ENCODE assay signal across 8 mouse cellular contexts in genomic region chr10:89732001-89732794, GRCm38 (mm10). TPM values are rescaled to one million over a fixed set of nuclear protein-coding genes. Genes with fewer than 3 reads are reported as not detected.
A peak's percentile ranks its signal among the peaks of the same experiment; 100 is the strongest.
DNase-seq lines count a peak whose midpoint lies in the region; ATAC-seq and TF ChIP-seq lines count a peak whose summit lies in the region.

Gene Actr6 (minus strand): TSS chr10:89732295.

- H3K27me3 ChIP-seq in MEL (ENCODE audit: control insufficient read depth in 1 of 2, insufficient read depth in 2 of 2, low read length in 2 of 2), result no peaks in the 10 kb centered on the region
- no peaks in the 10 kb centered on the region for H3K27me3 ChIP-seq in cerebellum, adult 2 months (ENCODE audit: control insufficient read depth, insufficient read depth, low read length)
- H3K27me3 ChIP-seq in forebrain, postnatal 0 days (ENCODE audit: insufficient read depth, low read length), result no peaks in the 10 kb centered on the region
- no peaks in the 10 kb centered on the region for H3K27me3 ChIP-seq in lung, embryonic 16.5 days (ENCODE audit: control insufficient read depth, insufficient read depth, low read depth, low read length)

- H3K27ac ChIP-seq in MEL (ENCODE audit: control insufficient read depth, low read depth, low read length), result peak within 1 kb of the TSS; percentile 68
- H3K27ac ChIP-seq in cerebellum, adult 2 months (ENCODE audit: insufficient read depth, low read length), result peak within 1 kb of the TSS; percentile 18; the same call in 1 of the 2 replicates
- H3K27ac ChIP-seq in forebrain, postnatal 0 days (ENCODE audit: low read depth, low read length), result peak within 1 kb of the TSS; percentile 76
- no peak within 1 kb of the TSS for H3K27ac ChIP-seq in lung, embryonic 16.5 days (ENCODE audit: low read length)

- no peak for TF ChIP-seq RAD21 in MEL (IDR thresholded peaks at IDR 0.05; ENCODE audit: low read depth, low read length)

- H3K4me2 ChIP-seq in forebrain, postnatal 0 days (ENCODE audit: low read depth), result peak within 1 kb of the TSS; percentile 53
- H3K4me2 ChIP-seq in lung, embryonic 16.5 days (ENCODE audit: low read depth, low read length), result peak within 1 kb of the TSS; percentile 81

- peak; percentile 79 to 92 for TF ChIP-seq POLR2A in MEL (IDR thresholded peaks at IDR 0.05; ENCODE audit: control insufficient read depth in 1 of 2, insufficient read depth in 1 of 2, low read depth in 1 of 2, low read length in 2 of 2, poor library complexity in 1 of 2)
- TF ChIP-seq POLR2A in cerebellum, adult 2 months (IDR thresholded peaks at IDR 0.05; ENCODE audit: borderline replicate concordance, insufficient read depth, low read length), result peak; percentile 93; the same call in 1 of the 2 replicates

- WGBS in cerebellum, adult 2 months, result under 1% methylated on average over 49 of the region's 49 CpGs
- WGBS in forebrain, postnatal 0 days, result 2% methylated on average over 49 of the region's 49 CpGs
- under 1% methylated on average over 49 of the region's 49 CpGs for WGBS in lung, embryonic 16.5 days

- peak within 1 kb of the TSS; percentile 81 for H3K9ac ChIP-seq in MEL (ENCODE audit: control insufficient read depth, low read depth, low read length, poor library complexity, severe bottlenecking)
- H3K9ac ChIP-seq in forebrain, postnatal 0 days, result peak within 1 kb of the TSS; percentile 58
- peak within 1 kb of the TSS; percentile 77 for H3K9ac ChIP-seq in lung, embryonic 16.5 days (ENCODE audit: low read length)

- ATAC-seq in forebrain, postnatal 0 days, result peak; percentile 100
- ATAC-seq in hematopoietic stem cell, adult 5-6 weeks (replicated peaks in 1 of 2; ENCODE audit: insufficient read depth in 1 of 2, low FRiP score in 2 of 2, low TSS enrichment in 1 of 2, low read depth in 1 of 2, poor library complexity in 2 of 2, severe bottlenecking in 2 of 2), result peak; percentile 100
- peak; percentile 99 for ATAC-seq in lung, embryonic 16.5 days (ENCODE audit: low read depth)

- no peak for TF ChIP-seq EP300 in MEL (IDR thresholded peaks at IDR 0.05; ENCODE audit: low read depth in 1 of 2, low read length in 2 of 2)

- TF ChIP-seq CTCF in MEL (IDR thresholded peaks at IDR 0.05 in 2 of 3, conservative IDR thresholded peaks at IDR 0.05 in 1 of 3; ENCODE audit: control insufficient read depth in 1 of 3, insufficient read depth in 1 of 3, low read depth in 2 of 3, low read length in 3 of 3, poor library complexity in 1 of 3, severe bottlenecking in 1 of 3), result no peak
- TF ChIP-seq CTCF in cerebellum, adult 2 months (IDR thresholded peaks at IDR 0.05; ENCODE audit: borderline replicate concordance, insufficient read depth, low read depth, low read length), result no peak
- TF ChIP-seq CTCF in forebrain, postnatal 0 days (IDR thresholded peaks at IDR 0.05; ENCODE audit: low read depth), result no peak; the same call in 1 of the 2 replicates

- H3K4me3 ChIP-seq in MEL (ENCODE audit: control insufficient read depth in 1 of 2, insufficient read depth in 1 of 2, low read depth in 2 of 2, low read length in 2 of 2), result peak within 1 kb of the TSS; percentile 75 to 95
- peak within 1 kb of the TSS; percentile 95 for H3K4me3 ChIP-seq in cerebellum, adult 2 months (replicated peaks; ENCODE audit: insufficient read depth, low read depth, low read length)
- peak within 1 kb of the TSS; percentile 60 for H3K4me3 ChIP-seq in forebrain, postnatal 0 days (ENCODE audit: low read depth, low read length)
- peak within 1 kb of the TSS; percentile 84 for H3K4me3 ChIP-seq in lung, embryonic 16.5 days (ENCODE audit: low read length)

- peaks cover 17% of the 10 kb centered on the region for H3K79me2 ChIP-seq in MEL (ENCODE audit: control insufficient read depth, insufficient read depth, low read length, poor library complexity)

- no peaks in the 10 kb centered on the region for H3K9me3 ChIP-seq in MEL (replicated peaks; ENCODE audit: insufficient read depth, low read length)
- no peaks in the 10 kb centered on the region for H3K9me3 ChIP-seq in forebrain, postnatal 0 days (ENCODE audit: low read length)
- H3K9me3 ChIP-seq in lung, embryonic 16.5 days (ENCODE audit: control insufficient read depth, low read length), result no peaks in the 10 kb centered on the region

- peaks cover 0 to 10% of the 10 kb centered on the region in 2 experiments; a peak in 2 of 4 replicates for H3K4me1 ChIP-seq in MEL (ENCODE audit: control insufficient read depth in 1 of 2, insufficient read depth in 2 of 2, low read length in 2 of 2)
- no peaks in the 10 kb centered on the region; the same call in 1 of the 2 replicates for H3K4me1 ChIP-seq in cerebellum, adult 2 months (ENCODE audit: control insufficient read depth, insufficient read depth, low read length)
- 0 out of 2 replicates have a peak, but pooled peaks cover 10% of the 10 kb centered on the region for H3K4me1 ChIP-seq in forebrain, postnatal 0 days (ENCODE audit: insufficient read depth)
- H3K4me1 ChIP-seq in lung, embryonic 16.5 days (replicated peaks; ENCODE audit: control insufficient read depth, insufficient read depth, low read length), result peaks cover 8% of the 10 kb centered on the region

- DNase-seq in MEL (ENCODE audit: low read depth, low spot score), result peak; percentile 98
- DNase-seq in cerebellum, adult 2 months, result peak; percentile 92 to 93
- peak; percentile 96 for DNase-seq in forebrain, postnatal 0 days
- DNase-seq in layer of hippocampus, adult 9-10 months (ENCODE audit: low spot score), result peak; percentile 81
- DNase-seq in ovary, postnatal 10 days (ENCODE audit: low spot score), result peak; percentile 84
- DNase-seq in thymus, postnatal 10 days (ENCODE audit: low spot score in 2 of 2), result peak; percentile 90 to 92

- peaks cover 0 to 8% of the 10 kb centered on the region in 2 experiments; a peak in 3 of 4 replicates for H3K36me3 ChIP-seq in MEL (ENCODE audit: control insufficient read depth in 1 of 2, insufficient read depth in 2 of 2, low read length in 2 of 2)
- 0 out of 2 replicates have a peak, but pooled peaks cover 3% of the 10 kb centered on the region for H3K36me3 ChIP-seq in forebrain, postnatal 0 days (ENCODE audit: insufficient read depth)
- peaks cover 2% of the 10 kb centered on the region; the same call in 1 of the 2 replicates for H3K36me3 ChIP-seq in lung, embryonic 16.5 days (ENCODE audit: control insufficient read depth, insufficient read depth, low read length)

TF ChIP-seq in MEL, 35 proteins besides CTCF, POLR2A, EP300 and RAD21 (continues in another document):
- TF ChIP-seq SMC3 (IDR thresholded peaks at IDR 0.05; ENCODE audit: low read depth, low read length), result no peak
- TF ChIP-seq TAL1 (IDR thresholded peaks at IDR 0.05; ENCODE audit: low read length), result no peak
- TF ChIP-seq CHD1 (IDR thresholded peaks at IDR 0.05; ENCODE audit: low read depth, low read length), result no peak
- no peak for TF ChIP-seq ZMIZ1 (IDR thresholded peaks at IDR 0.05; ENCODE audit: low read depth, low read length)
- no peak; the same call in 1 of the 2 replicates for TF ChIP-seq KAT2A (conservative IDR thresholded peaks at IDR 0.05; ENCODE audit: low read depth, low read length)
- TF ChIP-seq GABPA (IDR thresholded peaks at IDR 0.05; ENCODE audit: low read depth, low read length), result no peak
- TF ChIP-seq BHLHE40 (IDR thresholded peaks at IDR 0.05; ENCODE audit: borderline replicate concordance, low read depth, low read length), result no peak
- TF ChIP-seq ZKSCAN1 (IDR thresholded peaks at IDR 0.05; ENCODE audit: low read depth, low read length), result no peak
- TF ChIP-seq CHD2 (IDR thresholded peaks at IDR 0.05; ENCODE audit: low read length), result no peak
- peak; percentile 92 for TF ChIP-seq MYC (IDR thresholded peaks at IDR 0.05; ENCODE audit: low read depth, low read length)
- TF ChIP-seq HCFC1 (IDR thresholded peaks at IDR 0.05; ENCODE audit: low read depth, low read length), result peak; percentile 95
- TF ChIP-seq ZNF384 (IDR thresholded peaks at IDR 0.05; ENCODE audit: low read depth, low read length), result no peak
- TF ChIP-seq ELF1 (IDR thresholded peaks at IDR 0.05; ENCODE audit: low read depth, low read length), result peak; percentile 89
- TF ChIP-seq MAZ (IDR thresholded peaks at IDR 0.05; ENCODE audit: low read depth, low read length), result no peak
- peak; percentile 76; the same call in 1 of the 2 replicates for TF ChIP-seq POLR2AphosphoS2 (IDR thresholded peaks at IDR 0.05; ENCODE audit: low read length)
- TF ChIP-seq TCF12 (IDR thresholded peaks at IDR 0.05; ENCODE audit: low read depth, low read length), result 0 out of 2 replicates have a peak, but pooled peaks have one; percentile 47
- TF ChIP-seq E2F4 (IDR thresholded peaks at IDR 0.05; ENCODE audit: borderline replicate concordance, low read depth, low read length), result no peak
- no peak for TF ChIP-seq ETS1 (IDR thresholded peaks at IDR 0.05; ENCODE audit: low read depth, low read length)
- no peak for TF ChIP-seq MAFK (IDR thresholded peaks at IDR 0.05; ENCODE audit: borderline replicate concordance, low read depth, low read length)
- no peak for TF ChIP-seq ZC3H11A (IDR thresholded peaks at IDR 0.05; ENCODE audit: low read depth, low read length)
- TF ChIP-seq NRF1 (IDR thresholded peaks at IDR 0.05; ENCODE audit: insufficient read depth, low read depth, low read length, poor library complexity, severe bottlenecking), result no peak
- no peak for TF ChIP-seq MYB (IDR thresholded peaks at IDR 0.05; ENCODE audit: low read depth, low read length)
- peak; percentile 86 for TF ChIP-seq TBP (IDR thresholded peaks at IDR 0.05; ENCODE audit: low read depth, low read length)
- TF ChIP-seq JUND (IDR thresholded peaks at IDR 0.05; ENCODE audit: low read depth, low read length), result no peak
- TF ChIP-seq MAX (IDR thresholded peaks at IDR 0.05; ENCODE audit: low read length), result peak; percentile 92
- no peak for TF ChIP-seq UBTF (IDR thresholded peaks at IDR 0.05; ENCODE audit: borderline replicate concordance, insufficient read depth, low read depth, low read length)
- TF ChIP-seq USF2 (IDR thresholded peaks at IDR 0.05; ENCODE audit: borderline replicate concordance in 1 of 2, insufficient read depth in 1 of 2, low read depth in 1 of 2, low read length in 2 of 2), result no peak
- TF ChIP-seq POLR2AphosphoS5 (IDR thresholded peaks at IDR 0.05; ENCODE audit: borderline replicate concordance, low read depth, low read length), result no peak
- TF ChIP-seq RCOR1 (IDR thresholded peaks at IDR 0.05; ENCODE audit: low read depth, low read length), result no peak

RNA-seq across cellular contexts. Expression of gene Actr6, which starts in this region (rescaled TPM):
- total RNA-seq in MEL (2012; rRNA removed), result 14.4 and 14.6 TPM in 2 replicates
- 100 to 1,000 TPM in 1 of 2 experiments, 10 to 100 TPM in 1; 15.3 to 414 TPM for polyA plus RNA-seq in MEL (2012; ENCODE audit: insufficient read depth in 1 of 2, insufficient read length in 2 of 2, low read depth in 1 of 2, low replicate concordance in 2 of 2, missing spikeins in 1 of 2)
- 18.0 and 18.7 TPM in 2 replicates for polyA plus RNA-seq in cerebellum, adult 2 months (2012; rRNA removed)
- 46.9 and 48.8 TPM in 2 replicates for total RNA-seq in forebrain, postnatal 0 days (2014; rRNA removed)
- polyA plus RNA-seq in forebrain, postnatal 0 days (2015; fragmentation: Nextera tagmentation; extraction: Ambion mirVana), result 67.9 and 78.1 TPM in 2 replicates
- total RNA-seq in hematopoietic stem cell, adult 5-6 weeks (2017), result 16.1 and 21.8 TPM in 2 replicates
- 31.4 and 34.3 TPM in 2 replicates for polyA plus RNA-seq in lung, embryonic 16.5 days (2015; fragmentation: Nextera tagmentation; extraction: Ambion mirVana)
